Mouse (Mus musculus) stomach, postnatal 0 days (tissue): Measurements from ENCODE around the gene Ahrr. TPM values are rescaled to one million over a fixed set of nuclear protein-coding genes. Genes with fewer than 3 reads are reported as not detected.

Source experiments
- ATAC-seq: fragments of 200-750 bp; cut with Nextera tagmentation; 2 replicates; pipeline ENCODE4 v1.8.0; 2017; ENCODE audit not compliant: low FRiP score, low TSS enrichment
- DNase-seq: peaks from one replicate; pipeline ENCODE4 v3.0.0-alpha.2; 2016; ENCODE audit warnings: low spot score
- H3K27ac ChIP-seq: fragments of 300-500 bp; sonication (generic); replicated peaks from 2 replicates; pipeline ENCODE4 v1.5.1; 2014; ENCODE audit warnings: mild to moderate bottlenecking, control low read depth
- H3K27me3 ChIP-seq: fragments of 300-500 bp; sonication (generic); 2 replicates; pipeline ENCODE4 v1.6.1; 2014; ENCODE audit warnings: low read length; ENCODE audit not compliant: control insufficient read depth, insufficient read depth
- H3K36me3 ChIP-seq: fragments of 300-500 bp; sonication (generic); 2 replicates; pipeline ENCODE4 v1.6.1; 2014; ENCODE audit warnings: low read length, mixed read lengths; ENCODE audit not compliant: control insufficient read depth, insufficient read depth
- H3K4me1 ChIP-seq: fragments of 300-500 bp; sonication (generic); replicated peaks from 2 replicates; pipeline ENCODE4 v1.6.1; 2014; ENCODE audit warnings: antibody characterized with exemption; ENCODE audit not compliant: control insufficient read depth, insufficient read depth
- H3K4me2 ChIP-seq: fragments of 300-500 bp; sonication (generic); replicated peaks from 2 replicates; pipeline ENCODE4 v1.6.1; 2014; ENCODE audit warnings: low read depth, mild to moderate bottlenecking, control low read depth, moderate library complexity
- H3K4me3 ChIP-seq: fragments of 300-500 bp; sonication (generic); 2 replicates; pipeline ENCODE4 v1.5.1; 2014; ENCODE audit warnings: low read depth, low read length, control low read depth
- H3K9ac ChIP-seq: fragments of 300-500 bp; sonication (generic); 2 replicates; pipeline ENCODE4 v1.6.1; 2014; ENCODE audit warnings: mild to moderate bottlenecking, low read length, control low read depth, mixed read lengths
- H3K9me3 ChIP-seq: fragments of 300-500 bp; sonication (generic); 2 replicates; pipeline ENCODE4 v1.6.1; 2016; ENCODE audit warnings: low read length; ENCODE audit not compliant: control insufficient read depth
- CTCF ChIP-seq: IDR thresholded peaks from 2 replicates; pipeline ENCODE4 v1.5.1; 2016; ENCODE audit warnings: antibody characterized with exemption, low read depth, mild to moderate bottlenecking, moderate library complexity
- EP300 ChIP-seq: optimal IDR thresholded peaks from 2 replicates; pipeline ENCODE3; 2016; ENCODE audit warnings: antibody characterized with exemption
- whole genome bisulfite sequencing: fragments of 180-500 bp; shearing (Covaris S2); extraction: QIAGEN DNeasy Blood & Tissue Kit; methylation state at CpG from one replicate; pipeline ENCODE4 v1.1.7; 2014; 5-methylcytosine and 5-hydroxymethylcytosine counted together
- polyA plus RNA-seq: library from polyadenylated mRNA; unstranded; fragments of >200 nt; fragmentation: Nextera tagmentation; extraction: Ambion mirVana; gene quantifications from 2 replicates; pipeline ENCODE4 v1.2.1, GENCODE M21; 2015

Gene Ahrr
- polyA plus RNA-seq, 1 experiment from 2014 or later, result 0.47 TPM

DNA sequence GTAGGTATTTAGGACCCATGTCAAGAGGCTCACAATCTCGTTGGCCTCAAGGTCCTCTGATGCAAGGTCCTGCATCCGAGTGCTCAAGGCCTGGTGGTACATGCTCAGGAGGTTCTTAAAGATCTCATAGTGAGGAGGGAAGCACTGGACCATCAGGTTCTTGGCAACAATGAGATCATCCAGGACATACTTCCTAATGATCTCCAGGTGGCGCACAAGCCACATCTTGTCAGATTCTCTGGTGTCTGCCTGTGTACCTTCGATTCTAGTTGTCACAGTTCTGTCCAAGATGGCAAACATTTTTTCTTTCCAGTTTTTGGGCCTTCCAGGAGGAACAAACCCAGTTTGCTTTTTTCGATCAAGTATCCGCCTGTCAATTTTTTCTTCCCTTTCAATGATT is 99.5 kb downstream of the Ahrr start:
- Histone ChIP-seq H3K27me3 (no peaks in the 10 kb centered on the region), H3K9ac (no peak overlapping the region), H3K27ac (no peak overlapping the region), H3K9me3 (no peaks in the 10 kb centered on the region), H3K4me1 (no peaks in the 10 kb centered on the region), H3K36me3 (peaks cover 33% of the 10 kb centered on the region), H3K4me3 (no peak overlapping the region), H3K4me2 (no peak overlapping the region)
- TF ChIP-seq CTCF (peak; percentile 74), EP300 (no peak)
- DNase-seq (no peak), ATAC-seq (no peak)
- 81% methylated on average over 6 of the region's 6 CpGs for WGBS

DNA sequence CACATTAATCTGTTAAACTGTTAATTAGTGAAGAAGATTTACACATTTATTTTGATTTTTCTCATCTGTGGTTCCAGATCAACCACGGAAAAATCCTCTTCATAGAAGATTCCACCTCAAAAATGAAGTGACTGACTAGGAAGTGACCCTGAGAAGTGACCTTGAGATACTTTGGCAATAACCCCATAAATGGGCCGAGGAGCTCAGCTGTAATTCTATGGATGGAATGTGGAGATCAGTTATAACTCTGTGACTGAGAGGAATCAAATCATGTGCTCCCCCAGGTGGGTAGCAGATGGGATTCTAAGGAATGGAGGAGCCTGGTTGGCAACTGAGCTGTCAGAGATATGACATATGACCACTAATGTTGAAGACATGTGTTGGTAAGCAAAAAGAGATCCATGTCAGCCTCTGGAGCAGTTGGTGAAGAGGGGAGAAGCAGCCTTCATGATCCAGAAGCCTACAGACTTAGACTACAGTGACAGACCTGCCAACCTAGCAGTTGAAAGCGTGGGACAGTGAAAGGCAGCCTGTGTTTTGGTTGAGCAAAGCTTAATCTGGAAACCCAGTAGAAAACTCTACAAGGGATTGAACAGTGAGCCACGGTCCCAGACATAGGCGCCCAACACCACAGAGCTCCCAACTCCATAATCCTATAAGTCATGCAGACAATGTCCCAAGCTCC is 109.0 kb downstream of the Ahrr start:
- H3K4me2 ChIP-seq, result no peak overlapping the region
- H3K27me3 ChIP-seq, result no peaks in the 10 kb centered on the region
- no peak overlapping the region for H3K4me3 ChIP-seq
- H3K4me1 ChIP-seq, result no peaks in the 10 kb centered on the region
- 91% methylated on average over 5 of the region's 5 CpGs for WGBS
- H3K9ac ChIP-seq, result no peak overlapping the region
- TF ChIP-seq CTCF (no peak), EP300 (no peak)
- DNase-seq (no peak), ATAC-seq (no peak)
- no peaks in the 10 kb centered on the region for H3K9me3 ChIP-seq
- H3K36me3 ChIP-seq, result peaks cover 3% of the 10 kb centered on the region
- no peak overlapping the region for H3K27ac ChIP-seq

DNA sequence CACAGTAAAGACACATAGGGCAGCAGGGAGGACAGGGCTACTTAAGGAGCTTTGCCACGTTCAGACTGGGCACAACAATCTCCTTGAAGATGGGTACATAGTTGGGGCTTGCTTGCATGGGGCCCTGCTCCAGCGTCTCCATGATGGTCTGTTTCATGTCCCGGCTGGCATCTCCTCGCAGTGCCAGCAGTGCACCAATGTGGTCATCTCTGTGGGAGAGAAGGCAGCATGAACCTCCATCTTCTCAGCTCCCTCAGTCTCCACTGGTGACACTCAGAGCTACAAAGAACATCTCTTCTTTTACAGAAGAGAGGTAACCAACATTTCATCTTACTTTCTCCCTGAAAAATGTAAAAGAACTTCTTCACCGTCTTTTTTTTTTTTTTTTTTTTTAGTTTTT is 120.1 kb downstream of the Ahrr start:
- no peaks in the 10 kb centered on the region for H3K27me3 ChIP-seq
- ATAC-seq, result no peak
- no peaks in the 10 kb centered on the region for H3K9me3 ChIP-seq
- no peak for DNase-seq
- TF ChIP-seq EP300 (no peak), CTCF (no peak)
- no peak overlapping the region for H3K27ac ChIP-seq
- H3K4me2 ChIP-seq, result no peak overlapping the region
- H3K4me1 ChIP-seq, result 0 out of 2 replicates have a peak, but pooled peaks cover 1% of the 10 kb centered on the region
- 96% methylated on average over 5 of the region's 5 CpGs for WGBS
- H3K9ac ChIP-seq, result no peak overlapping the region
- H3K36me3 ChIP-seq, result peaks cover 18% of the 10 kb centered on the region
- no peak overlapping the region for H3K4me3 ChIP-seq

DNA sequence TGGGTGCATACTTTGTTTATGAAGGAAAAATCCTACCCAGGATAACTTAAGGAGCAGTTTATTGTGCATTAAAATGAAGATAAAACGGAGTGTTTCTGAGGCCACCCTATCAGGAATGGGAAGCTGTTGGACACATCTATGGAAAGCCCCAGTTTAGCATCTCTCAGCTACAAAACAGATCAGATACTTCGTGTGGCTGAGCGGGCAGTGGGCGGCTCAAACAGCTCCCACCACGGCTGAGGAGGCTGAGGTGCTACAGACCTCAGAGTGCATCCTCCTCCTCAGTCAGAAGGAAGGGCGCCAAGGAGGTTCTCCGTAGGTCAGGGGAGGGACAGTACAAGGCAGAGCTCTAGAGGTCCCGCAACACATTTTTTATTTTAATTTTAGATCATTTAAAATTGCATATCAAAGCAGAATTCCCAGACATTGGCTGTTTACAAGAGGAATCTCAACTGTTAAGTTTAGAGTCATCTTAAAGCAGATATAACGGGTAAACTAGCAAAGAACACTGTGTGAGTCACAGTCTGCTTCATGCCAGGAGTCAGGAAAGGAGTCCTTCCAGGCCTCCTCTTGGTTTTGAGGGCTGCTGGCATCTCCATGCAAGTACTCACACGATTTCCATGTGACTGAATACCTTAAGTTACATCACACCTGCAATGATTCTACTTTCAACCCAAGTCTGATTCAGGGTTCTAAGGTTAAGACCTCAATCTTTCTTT is 122.5 kb downstream of the Ahrr start:
- no peak for DNase-seq
- Histone ChIP-seq H3K4me1 (0 out of 2 replicates have a peak, but pooled peaks cover 4% of the 10 kb centered on the region), H3K27ac (no peak overlapping the region), H3K27me3 (no peaks in the 10 kb centered on the region), H3K9me3 (no peaks in the 10 kb centered on the region), H3K4me3 (no peak overlapping the region), H3K36me3 (peaks cover 15% of the 10 kb centered on the region), H3K4me2 (no peak overlapping the region), H3K9ac (no peak overlapping the region)
- ATAC-seq, result no peak
- WGBS, result 80% methylated on average over 10 of the region's 10 CpGs
- TF ChIP-seq EP300 (no peak), CTCF (no peak)

DNA sequence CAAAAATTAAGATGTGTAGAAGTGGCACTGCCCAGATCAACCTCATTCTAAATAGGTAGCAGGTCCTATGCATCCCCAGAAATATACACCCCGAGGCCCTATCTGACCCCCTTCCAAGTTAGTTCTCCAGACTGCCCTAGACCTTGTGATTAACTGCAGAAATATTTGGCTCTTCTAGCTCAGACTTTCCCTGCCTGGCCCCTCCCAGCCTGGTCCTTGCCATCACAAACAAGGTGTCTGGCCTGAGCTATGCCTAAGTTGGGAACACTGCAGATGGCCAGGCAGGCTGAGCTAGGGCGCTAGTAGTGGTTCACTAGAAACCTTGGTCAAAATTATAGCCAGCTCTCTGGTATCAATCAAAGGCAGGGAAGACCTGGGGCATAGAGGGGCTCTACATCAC is 124.6 kb downstream of the Ahrr start:
- Histone ChIP-seq H3K27ac (no peak overlapping the region), H3K4me1 (0 out of 2 replicates have a peak, but pooled peaks cover 4% of the 10 kb centered on the region), H3K4me2 (no peak overlapping the region), H3K9ac (no peak overlapping the region), H3K4me3 (no peak overlapping the region), H3K9me3 (no peaks in the 10 kb centered on the region), H3K27me3 (no peaks in the 10 kb centered on the region), H3K36me3 (peaks cover 6% of the 10 kb centered on the region)
- no peak for ATAC-seq
- TF ChIP-seq EP300, result no peak
- no peak for TF ChIP-seq CTCF
- 79% methylated on average over 2 of the region's 2 CpGs for WGBS
- no peak for DNase-seq

DNA sequence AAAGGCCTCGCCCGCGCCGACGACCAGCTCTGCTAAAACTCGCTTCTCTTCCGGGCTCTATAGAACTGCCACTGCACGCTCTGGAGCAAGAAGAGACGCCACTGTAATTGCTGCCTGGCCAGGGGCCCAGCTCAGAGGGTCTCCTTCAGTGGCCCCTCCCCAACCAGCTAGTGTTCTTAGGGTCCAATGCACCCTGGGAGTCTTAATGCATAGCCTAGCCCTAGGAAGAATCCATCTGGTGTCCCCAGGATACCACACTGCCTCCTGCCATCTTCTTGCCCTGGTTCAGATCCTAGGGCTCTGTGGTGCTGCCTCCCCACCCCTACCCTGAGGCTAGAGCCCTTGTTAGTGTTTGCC is 125.1 kb downstream of the Ahrr start:
- H3K4me2 ChIP-seq, result peak overlapping the region; percentile 69
- TF ChIP-seq EP300 (no peak), CTCF (no peak)
- peak overlapping the region; percentile 56 for H3K9ac ChIP-seq
- ATAC-seq (peak; percentile 16; the same call in 1 of the 2 replicates), DNase-seq (no peak)
- H3K9me3 ChIP-seq, result no peaks in the 10 kb centered on the region
- H3K4me3 ChIP-seq, result peak overlapping the region; percentile 42
- H3K27ac ChIP-seq, result no peak overlapping the region
- H3K36me3 ChIP-seq, result peaks cover 6% of the 10 kb centered on the region
- no peaks in the 10 kb centered on the region for H3K27me3 ChIP-seq
- H3K4me1 ChIP-seq, result 0 out of 2 replicates have a peak, but pooled peaks cover 4% of the 10 kb centered on the region
- 5% methylated on average over 9 of the region's 9 CpGs for WGBS
